Mouse (Mus musculus) layer of hippocampus, adult 18-20 months (tissue): Measurements from ENCODE around the gene Cdkn1b. TPM values are rescaled to one million over a fixed set of nuclear protein-coding genes. Genes with fewer than 3 reads are reported as not detected.

Experiments used
- DNase-seq, 2 experiments: peaks; one replicate each; pipeline ENCODE4 v3.0.0; 2022; ENCODE audit warnings: low spot score in 2 of 2
- long read RNA-seq: library from polyadenylated mRNA; stranded (forward); transcript quantifications from one replicate; pipeline ENCODE4 v2.0.0, GENCODE M21; 2021
- total RNA-seq, 2 experiments: library from RNA; stranded (reverse); gene quantifications; 2 replicates each; pipeline ENCODE4 v1.2.3; 2021

The Cdkn1b gene
- total RNA-seq: 10 to 100 TPM; 46.0 to 48.2 TPM
- long read RNA-seq, partial matches to known transcripts: 1 of 1 reads
- long read RNA-seq, other reads (novel, unspliced or antisense): 0 of 1 reads

- peak; percentile 90 to 95 for DNase-seq
Measured at GRCm38 (mm10) chr6:134920190-134921013, at the start of gene Cdkn1b. Gene Cdkn1b (plus strand): TSS chr6:134920401.

- no peak for DNase-seq
Measured at GRCm38 (mm10) chr6:134870887-134871286, 49.3 kb upstream of the Cdkn1b start.

GRCm38 (mm10) chr6:134872236-134872635, 48.0 kb upstream of the Cdkn1b start:
- no peak for DNase-seq

DNA sequence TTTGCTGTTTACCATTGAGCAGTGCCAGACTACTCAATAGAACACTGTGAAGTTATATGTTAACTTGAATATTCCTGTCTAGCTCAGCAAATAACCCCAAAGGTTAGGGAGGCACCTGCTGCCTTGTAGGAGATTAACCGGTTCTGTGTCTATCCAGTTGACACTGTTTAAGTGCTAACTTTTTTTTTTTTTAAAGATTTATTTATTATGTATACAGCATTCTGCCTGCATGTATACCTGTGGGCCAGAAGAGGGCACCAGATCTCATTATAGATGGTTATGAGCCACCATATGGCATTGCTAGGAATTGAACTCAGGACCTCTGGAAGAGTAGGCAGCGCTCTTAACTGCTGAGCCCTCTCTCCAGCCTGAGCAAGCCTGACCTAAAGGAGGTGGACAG, 47.2 kb upstream of the Cdkn1b start:
- no peak for DNase-seq

GRCm38 (mm10) chr6:134876795-134877194, 43.4 kb upstream of the Cdkn1b start:
- DNase-seq: no peak

DNA sequence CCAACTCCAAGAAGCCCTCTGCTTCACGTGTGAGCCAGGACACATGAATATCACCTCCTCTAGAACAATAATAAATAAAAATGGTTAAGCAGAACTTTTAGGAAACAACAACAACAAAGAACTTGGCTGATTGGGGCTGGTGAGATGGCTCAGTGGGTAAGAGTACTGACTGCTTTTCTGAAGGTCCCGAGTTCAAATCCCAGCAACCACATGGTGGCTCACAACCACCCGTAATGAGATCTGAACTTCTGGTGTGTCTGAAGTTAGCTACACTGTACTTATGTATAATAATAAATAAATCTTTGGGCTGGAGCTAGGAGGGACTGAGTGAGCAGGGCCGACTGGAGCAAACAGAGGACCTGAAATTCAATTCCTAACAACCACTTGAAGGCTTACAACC, 42.9 kb upstream of the Cdkn1b start:
- no peak for DNase-seq

- peak in 1 of 2 experiments; percentile 28 for DNase-seq
Measured at GRCm38 (mm10) chr6:134877892-134878291, 42.3 kb upstream of the Cdkn1b start.

- DNase-seq: no peak
Measured at GRCm38 (mm10) chr6:134879556-134879955, 40.6 kb upstream of the Cdkn1b start.

GRCm38 (mm10) chr6:134880046-134880445, 40.2 kb upstream of the Cdkn1b start:
- DNase-seq: no peak

- no peak for DNase-seq
Measured at GRCm38 (mm10) chr6:134883661-134884060, 36.5 kb upstream of the Cdkn1b start.

- no peak for DNase-seq
Measured at GRCm38 (mm10) chr6:134885515-134885914, 34.7 kb upstream of the Cdkn1b start.

DNA sequence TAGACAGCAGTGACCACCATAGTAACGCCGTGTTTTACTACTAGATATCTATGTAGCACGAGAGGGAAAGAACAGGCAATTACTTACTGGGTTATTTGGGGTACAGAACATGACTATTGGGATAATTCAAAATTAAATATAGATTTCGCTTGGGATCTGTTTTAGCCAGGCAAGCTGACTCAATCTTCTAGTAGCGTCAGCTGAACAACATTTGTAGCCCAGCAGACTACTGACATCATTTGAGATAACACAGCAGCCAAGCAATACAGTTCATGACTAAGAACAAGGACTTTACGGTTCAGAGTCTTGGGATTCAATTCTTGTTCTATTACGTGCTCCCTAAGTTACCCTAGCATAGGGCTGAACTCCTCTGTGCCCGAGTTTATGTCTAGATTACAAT, 33.7 kb upstream of the Cdkn1b start:
- peak in 1 of 2 experiments; percentile 30 for DNase-seq

- peak in 1 of 2 experiments; percentile 40 for DNase-seq
Measured at GRCm38 (mm10) chr6:134887008-134887407, 33.2 kb upstream of the Cdkn1b start.

DNA sequence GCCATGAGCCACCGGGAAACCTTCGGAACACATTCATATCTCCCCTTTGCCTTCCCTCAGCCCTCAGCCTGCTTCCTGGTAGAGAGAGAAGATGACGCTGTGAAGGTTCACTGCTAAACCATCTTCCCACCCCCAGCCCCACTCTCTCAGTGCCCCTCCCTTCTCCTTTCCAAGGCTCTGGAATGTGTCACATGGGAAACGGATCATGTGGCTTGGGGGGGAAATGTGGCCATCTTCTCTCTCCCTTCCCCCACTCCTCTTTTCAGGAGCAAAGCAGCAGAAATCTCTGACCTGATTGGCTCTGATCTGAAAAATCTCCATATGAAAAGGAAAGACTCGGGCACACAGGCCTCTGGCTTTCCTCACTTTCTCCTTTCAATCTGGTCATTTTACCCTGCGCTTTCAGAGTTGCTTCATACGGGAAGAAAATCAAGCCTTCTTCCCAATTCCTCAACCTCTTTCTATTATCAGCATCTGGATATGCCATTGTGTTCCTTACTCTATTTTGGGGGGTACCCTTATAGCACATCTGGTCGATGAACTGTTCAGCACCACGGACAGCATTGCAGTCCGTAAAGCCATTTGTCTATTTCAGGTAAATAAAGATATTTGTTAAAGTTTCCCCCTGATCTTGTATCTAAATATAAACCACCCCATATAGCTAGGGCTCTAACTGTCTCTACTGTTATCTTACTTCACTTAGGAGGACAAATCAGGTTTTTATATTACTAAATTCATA, 32.3 kb upstream of the Cdkn1b start:
- peak; percentile 87 to 93 for DNase-seq

GRCm38 (mm10) chr6:134888563-134889017, 31.6 kb upstream of the Cdkn1b start:
- peak; percentile 63 to 75 for DNase-seq

DNA sequence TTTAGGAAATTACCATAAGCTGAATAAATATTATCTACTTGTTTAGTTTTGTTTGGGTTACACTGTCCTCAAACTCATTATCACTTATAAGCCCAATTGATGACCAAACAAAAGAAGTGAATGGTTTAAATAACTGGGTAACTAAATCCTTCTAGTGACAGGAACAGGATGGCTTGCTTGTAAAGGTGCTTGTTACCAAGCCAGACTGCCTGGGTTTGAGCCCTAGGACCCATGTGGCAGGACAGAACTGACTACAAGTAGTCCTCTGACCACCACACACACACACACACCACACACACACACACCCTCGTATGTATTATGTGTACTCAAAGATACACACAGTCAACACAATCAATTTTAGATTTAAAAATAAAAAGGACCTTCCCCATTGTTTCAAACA, 30.4 kb upstream of the Cdkn1b start:
- no peak for DNase-seq

DNA sequence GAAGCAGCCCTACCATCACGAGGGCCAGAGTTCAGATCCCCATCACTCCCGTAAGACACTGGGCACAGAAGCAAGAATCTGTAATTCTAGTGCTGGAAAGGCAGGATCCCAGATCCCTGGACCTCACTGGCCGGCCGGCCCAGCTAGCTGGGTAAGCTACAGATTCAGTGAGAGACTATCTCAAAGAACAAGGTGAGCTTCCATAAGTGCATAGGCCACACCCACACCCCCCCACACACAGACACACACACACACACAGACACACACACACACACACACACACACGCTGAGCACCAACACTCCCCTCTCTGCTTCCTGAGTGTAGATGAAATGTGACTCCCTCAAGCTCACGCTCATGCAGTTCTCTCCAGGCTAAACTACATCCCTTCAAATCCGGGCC, 29.8 kb upstream of the Cdkn1b start:
- no peak for DNase-seq

GRCm38 (mm10) chr6:134896570-134897436, 23.4 kb upstream of the Cdkn1b start:
- DNase-seq: no peak

GRCm38 (mm10) chr6:134897443-134898094, 22.6 kb upstream of the Cdkn1b start:
- peak; percentile 89 to 95 for DNase-seq

DNA sequence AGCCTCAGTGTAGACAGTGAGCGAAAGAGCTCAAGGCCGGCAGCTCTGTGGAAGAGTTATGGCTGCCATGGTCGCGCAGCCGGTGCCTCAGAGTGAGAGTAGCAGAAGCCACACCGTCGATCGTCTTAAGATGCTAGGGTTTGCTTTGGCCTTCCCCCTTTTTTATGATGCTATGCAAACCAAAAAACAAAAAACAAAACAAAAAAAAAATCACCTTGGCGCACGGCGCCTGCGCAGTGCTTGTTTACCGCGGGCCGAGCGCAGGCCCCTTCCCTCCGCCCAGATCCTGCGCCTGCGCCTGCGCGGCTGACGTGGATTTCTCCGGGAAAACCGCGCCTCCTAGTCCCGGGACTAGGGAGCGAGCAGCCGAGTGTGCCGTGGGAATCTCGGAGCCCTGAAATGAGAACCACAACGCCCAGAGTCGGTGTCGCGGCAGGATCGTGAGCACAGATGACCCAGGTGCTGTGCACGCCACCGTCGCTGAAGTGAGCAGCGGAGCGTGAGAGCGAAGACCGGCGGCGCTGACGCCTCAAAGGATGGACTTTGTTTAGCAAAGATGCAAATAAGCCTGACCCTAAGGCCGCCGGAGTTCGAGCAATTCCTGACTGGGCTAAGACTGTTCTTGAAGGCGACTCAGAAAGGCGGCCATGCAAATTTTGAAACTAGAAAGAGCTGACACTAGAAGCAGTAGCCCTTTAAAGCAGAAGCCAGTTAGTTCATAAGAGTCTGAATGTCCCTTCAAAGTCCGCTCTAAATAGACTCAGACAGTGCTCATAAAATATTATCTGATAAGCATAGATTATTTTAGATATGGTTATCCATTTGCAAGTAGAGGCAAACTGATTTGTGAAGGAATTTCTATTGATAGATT, 21.9 kb upstream of the Cdkn1b start, which contains the start of gene Gpr19:
Gpr19 (minus strand) TSS at position 484 of the 871 bp plus-strand sequence.
- DNase-seq: peak; percentile 85 to 90
